Mouse (Mus musculus): Measurements from ENCODE around the gene Mgat4a. TPM values are rescaled to one million over a fixed set of nuclear protein-coding genes. Genes with fewer than 3 reads are reported as not detected.
"Not testable (repeated sequence)": the region's sequence is repeated elsewhere in the genome, so short reads cannot be mapped to it uniquely, and the experiment has no call there.

Mgat4a gene
- polyA plus RNA-seq, 1 experiment from 2014 or later, result 4.5 TPM

- H3K36me3 ChIP-seq (ENCODE audit: control insufficient read depth, insufficient read depth, low read length), result no peaks in the 10 kb centered on the region
- no peak overlapping the region for H3K27ac ChIP-seq (ENCODE audit: low read depth, low read length)
- H3K27me3 ChIP-seq (ENCODE audit: control insufficient read depth, insufficient read depth, low read length), result peaks cover 10% of the 10 kb centered on the region; the same call in 1 of the 2 replicates
- DNase-seq (ENCODE audit: low spot score) (no peak), ATAC-seq (ENCODE audit: insufficient read depth, low FRiP score, low TSS enrichment) (no peak)
- H3K4me3 ChIP-seq (ENCODE audit: low read depth, low read length), result no peak overlapping the region
- no peaks in the 10 kb centered on the region for H3K4me1 ChIP-seq (ENCODE audit: control insufficient read depth, insufficient read depth, low read length)
- H3K9ac ChIP-seq (ENCODE audit: low read length), result no peak overlapping the region
- H3K9me3 ChIP-seq (ENCODE audit: control insufficient read depth, low read length), result no peaks in the 10 kb centered on the region
- WGBS, result 96% methylated on average over 9 of the region's 9 CpGs
- no peak overlapping the region for H3K4me2 ChIP-seq (ENCODE audit: low read depth)
Measured at GRCm38 (mm10) chr1:37505348-37505730, 35.5 kb downstream of the Mgat4a start.

- DNase-seq (ENCODE audit: low spot score) (no peak), ATAC-seq (ENCODE audit: insufficient read depth, low FRiP score, low TSS enrichment) (no peak)
- no peak overlapping the region for H3K4me3 ChIP-seq (ENCODE audit: low read depth, low read length)
- H3K36me3 ChIP-seq (ENCODE audit: control insufficient read depth, insufficient read depth, low read length), result no peaks in the 10 kb centered on the region
- H3K27ac ChIP-seq (ENCODE audit: low read depth, low read length), result no peak overlapping the region
- H3K4me2 ChIP-seq (ENCODE audit: low read depth), result no peak overlapping the region
- no peaks in the 10 kb centered on the region for H3K4me1 ChIP-seq (ENCODE audit: control insufficient read depth, insufficient read depth, low read length)
- H3K9ac ChIP-seq (ENCODE audit: low read length), result no peak overlapping the region
- H3K27me3 ChIP-seq (ENCODE audit: control insufficient read depth, insufficient read depth, low read length), result peaks cover 14% of the 10 kb centered on the region; the same call in 1 of the 2 replicates
- WGBS, result 76% methylated on average over 10 of the region's 10 CpGs
- no peaks in the 10 kb centered on the region for H3K9me3 ChIP-seq (ENCODE audit: control insufficient read depth, low read length)
Measured at GRCm38 (mm10) chr1:37504716-37505347, 36.0 kb downstream of the Mgat4a start.

GRCm38 (mm10) chr1:37503656-37504055, 37.2 kb downstream of the Mgat4a start:
- DNase-seq (ENCODE audit: low spot score) (no peak), ATAC-seq (ENCODE audit: insufficient read depth, low FRiP score, low TSS enrichment) (no peak)
- Histone ChIP-seq H3K4me2 (ENCODE audit: low read depth) (no peak overlapping the region), H3K27ac (ENCODE audit: low read depth, low read length) (no peak overlapping the region), H3K4me1 (ENCODE audit: control insufficient read depth, insufficient read depth, low read length) (no peaks in the 10 kb centered on the region), H3K4me3 (ENCODE audit: low read depth, low read length) (no peak overlapping the region), H3K9me3 (ENCODE audit: control insufficient read depth, low read length) (no peaks in the 10 kb centered on the region), H3K27me3 (ENCODE audit: control insufficient read depth, insufficient read depth, low read length) (peaks cover 14% of the 10 kb centered on the region; the same call in 1 of the 2 replicates), H3K9ac (ENCODE audit: low read length) (no peak overlapping the region), H3K36me3 (ENCODE audit: control insufficient read depth, insufficient read depth, low read length) (no peaks in the 10 kb centered on the region)
- WGBS, result 75% methylated on average over 4 of the region's 4 CpGs

GRCm38 (mm10) chr1:37502354-37502753, 38.5 kb downstream of the Mgat4a start:
- no peak overlapping the region for H3K9ac ChIP-seq (ENCODE audit: low read length)
- H3K27me3 ChIP-seq (ENCODE audit: control insufficient read depth, insufficient read depth, low read length), result peaks cover 14% of the 10 kb centered on the region; the same call in 1 of the 2 replicates
- 90% methylated on average over 9 of the region's 9 CpGs for WGBS
- no peak overlapping the region for H3K4me2 ChIP-seq (ENCODE audit: low read depth)
- H3K36me3 ChIP-seq (ENCODE audit: control insufficient read depth, insufficient read depth, low read length), result no peaks in the 10 kb centered on the region
- ATAC-seq (ENCODE audit: insufficient read depth, low FRiP score, low TSS enrichment), result no peak
- H3K4me3 ChIP-seq (ENCODE audit: low read depth, low read length), result no peak overlapping the region
- H3K9me3 ChIP-seq (ENCODE audit: control insufficient read depth, low read length), result no peaks in the 10 kb centered on the region
- H3K27ac ChIP-seq (ENCODE audit: low read depth, low read length), result no peak overlapping the region
- H3K4me1 ChIP-seq (ENCODE audit: control insufficient read depth, insufficient read depth, low read length), result no peaks in the 10 kb centered on the region
- no peak for DNase-seq (ENCODE audit: low spot score)

GRCm38 (mm10) chr1:37500723-37501122, 40.1 kb downstream of the Mgat4a start:
- Histone ChIP-seq H3K4me3 (ENCODE audit: low read depth, low read length) (no peak overlapping the region), H3K9ac (ENCODE audit: low read length) (no peak overlapping the region), H3K36me3 (ENCODE audit: control insufficient read depth, insufficient read depth, low read length) (no peaks in the 10 kb centered on the region), H3K9me3 (ENCODE audit: control insufficient read depth, low read length) (no peaks in the 10 kb centered on the region), H3K4me2 (ENCODE audit: low read depth) (no peak overlapping the region), H3K4me1 (ENCODE audit: control insufficient read depth, insufficient read depth, low read length) (no peaks in the 10 kb centered on the region), H3K27me3 (ENCODE audit: control insufficient read depth, insufficient read depth, low read length) (peaks cover 18% of the 10 kb centered on the region; the same call in 1 of the 2 replicates), H3K27ac (ENCODE audit: low read depth, low read length) (no peak overlapping the region)
- DNase-seq (ENCODE audit: low spot score) (no peak), ATAC-seq (ENCODE audit: insufficient read depth, low FRiP score, low TSS enrichment) (no peak)
- 78% methylated on average over 8 of the region's 8 CpGs for WGBS

GRCm38 (mm10) chr1:37499395-37499794, 41.4 kb downstream of the Mgat4a start:
- H3K27me3 ChIP-seq (ENCODE audit: control insufficient read depth, insufficient read depth, low read length), result peaks cover 18% of the 10 kb centered on the region; the same call in 1 of the 2 replicates
- not testable (repeated sequence) for H3K36me3 ChIP-seq (ENCODE audit: control insufficient read depth, insufficient read depth, low read length); H3K9ac ChIP-seq (ENCODE audit: low read length); H3K4me3 ChIP-seq (ENCODE audit: low read depth, low read length); H3K4me2 ChIP-seq (ENCODE audit: low read depth); H3K27ac ChIP-seq (ENCODE audit: low read depth, low read length); ATAC-seq (ENCODE audit: insufficient read depth, low FRiP score, low TSS enrichment); H3K4me1 ChIP-seq (ENCODE audit: control insufficient read depth, insufficient read depth, low read length); H3K9me3 ChIP-seq (ENCODE audit: control insufficient read depth, low read length); DNase-seq (ENCODE audit: low spot score)
- 61% methylated on average over 1 of the region's 1 CpGs for WGBS

- no peaks in the 10 kb centered on the region for H3K4me1 ChIP-seq (ENCODE audit: control insufficient read depth, insufficient read depth, low read length)
- no peaks in the 10 kb centered on the region for H3K9me3 ChIP-seq (ENCODE audit: control insufficient read depth, low read length)
- H3K27ac ChIP-seq (ENCODE audit: low read depth, low read length), result no peak overlapping the region
- no peaks in the 10 kb centered on the region for H3K36me3 ChIP-seq (ENCODE audit: control insufficient read depth, insufficient read depth, low read length)
- no peak overlapping the region for H3K9ac ChIP-seq (ENCODE audit: low read length)
- no peak for ATAC-seq (ENCODE audit: insufficient read depth, low FRiP score, low TSS enrichment)
- WGBS, result 50% methylated on average over 10 of the region's 10 CpGs
- H3K27me3 ChIP-seq (ENCODE audit: control insufficient read depth, insufficient read depth, low read length), result peaks cover 18% of the 10 kb centered on the region; the same call in 1 of the 2 replicates
- H3K4me3 ChIP-seq (ENCODE audit: low read depth, low read length), result no peak overlapping the region
- no peak overlapping the region for H3K4me2 ChIP-seq (ENCODE audit: low read depth)
- DNase-seq (ENCODE audit: low spot score), result peak; percentile 16
Measured at GRCm38 (mm10) chr1:37498911-37499310, 41.9 kb downstream of the Mgat4a start.

- 77% methylated on average over 11 of the region's 11 CpGs for WGBS
- H3K9me3 ChIP-seq (ENCODE audit: control insufficient read depth, low read length), result no peaks in the 10 kb centered on the region
- H3K27ac ChIP-seq (ENCODE audit: low read depth, low read length), result no peak overlapping the region
- no peak overlapping the region for H3K9ac ChIP-seq (ENCODE audit: low read length)
- H3K36me3 ChIP-seq (ENCODE audit: control insufficient read depth, insufficient read depth, low read length), result no peaks in the 10 kb centered on the region
- no peak for ATAC-seq (ENCODE audit: insufficient read depth, low FRiP score, low TSS enrichment)
- DNase-seq (ENCODE audit: low spot score), result no peak
- H3K4me3 ChIP-seq (ENCODE audit: low read depth, low read length), result no peak overlapping the region
- H3K27me3 ChIP-seq (ENCODE audit: control insufficient read depth, insufficient read depth, low read length), result peaks cover 16% of the 10 kb centered on the region; the same call in 1 of the 2 replicates
- no peak overlapping the region for H3K4me2 ChIP-seq (ENCODE audit: low read depth)
- no peaks in the 10 kb centered on the region for H3K4me1 ChIP-seq (ENCODE audit: control insufficient read depth, insufficient read depth, low read length)
Measured at GRCm38 (mm10) chr1:37496591-37497280, 44.1 kb downstream of the Mgat4a start.

Data from neural tube, embryonic 11.5 days (tissue).